Mouse (Mus musculus) heart, embryonic 14.5 days (tissue): ENCODE data around the gene Trim26. TPM values are rescaled to one million over a fixed set of nuclear protein-coding genes. Genes with fewer than 3 reads are reported as not detected.

Experiments used
- ATAC-seq: fragments of 200-750 bp; cut with Nextera tagmentation; 2 replicates; pipeline ENCODE4 v1.8.0; 2017; ENCODE audit warnings: low read depth, moderate TSS enrichment; ENCODE audit not compliant: insufficient number of reproducible peaks, insufficient read depth, low FRiP score
- H3K27ac ChIP-seq, 2 experiments: fragments of 200-500 bp in 1 of 2; fragments of 300-500 bp in 1 of 2; sonication (generic) in 1 of 2; replicated peaks in 1 of 2; 2 replicates each; pipeline ENCODE4 v1.5.1; 2012 to 2014; ENCODE audit warnings: low read depth in 2 of 2, low read length in 2 of 2, control low read depth in 1 of 2, mild to moderate bottlenecking in 1 of 2, mixed read lengths in 1 of 2; ENCODE audit not compliant: control insufficient read depth in 1 of 2, insufficient read depth in 1 of 2
- H3K27me3 ChIP-seq: fragments of 300-500 bp; sonication (generic); 2 replicates; pipeline ENCODE4 v1.6.1; 2014; ENCODE audit warnings: mild to moderate bottlenecking, low read length, control low read depth; ENCODE audit not compliant: control insufficient read depth, insufficient read depth
- H3K36me3 ChIP-seq: fragments of 300-500 bp; sonication (generic); 2 replicates; pipeline ENCODE4 v1.6.1; 2014; ENCODE audit warnings: mild to moderate bottlenecking, control low read depth, low read length, mixed read lengths; ENCODE audit not compliant: control insufficient read depth, insufficient read depth
- H3K4me1 ChIP-seq, 2 experiments: fragments of 200-500 bp in 1 of 2; fragments of 300-500 bp in 1 of 2; sonication (generic) in 1 of 2; 2 replicates each; pipeline ENCODE4 v1.6.1; 2012 to 2014; ENCODE audit warnings: low read length in 2 of 2, control low read depth in 1 of 2, mixed read lengths in 1 of 2; ENCODE audit not compliant: control insufficient read depth in 2 of 2, insufficient read depth in 2 of 2
- H3K4me2 ChIP-seq: fragments of 300-500 bp; sonication (generic); 2 replicates; pipeline ENCODE4 v1.6.1; 2014; ENCODE audit warnings: mild to moderate bottlenecking, low read length
- H3K4me3 ChIP-seq, 2 experiments: fragments of 200-500 bp in 1 of 2; fragments of 300-500 bp in 1 of 2; sonication (generic) in 1 of 2; 2 replicates each; pipeline ENCODE4 v1.5.1; 2012 to 2014; ENCODE audit warnings: low read length in 2 of 2, mild to moderate bottlenecking in 2 of 2, control low read depth in 1 of 2, low read depth in 1 of 2, moderate library complexity in 1 of 2; ENCODE audit not compliant: control insufficient read depth in 1 of 2, insufficient read depth in 1 of 2
- H3K9ac ChIP-seq: fragments of 300-500 bp; sonication (generic); 2 replicates; pipeline ENCODE4 v1.6.1; 2014; ENCODE audit warnings: mild to moderate bottlenecking, low read length
- H3K9me3 ChIP-seq: fragments of 300-500 bp; sonication (generic); 2 replicates; pipeline ENCODE4 v1.6.1; 2016; ENCODE audit warnings: low read length, control low read depth; ENCODE audit not compliant: control insufficient read depth
- WGBS: fragments of 180-500 bp; shearing (Covaris S2); extraction: QIAGEN DNeasy Blood & Tissue Kit; methylation state at CpG from one replicate; pipeline ENCODE4 v1.1.7; 2014; 5-methylcytosine and 5-hydroxymethylcytosine counted together
- polyA plus RNA-seq: library from polyadenylated mRNA; unstranded; fragments of >200 nt; fragmentation: Nextera tagmentation; extraction: Ambion mirVana; gene quantifications from 2 replicates; pipeline ENCODE4 v1.2.1, GENCODE M21; 2014

Gene Trim26
- polyA plus RNA-seq, 1 experiment from 2014 or later, result 18.8 TPM

DNA sequence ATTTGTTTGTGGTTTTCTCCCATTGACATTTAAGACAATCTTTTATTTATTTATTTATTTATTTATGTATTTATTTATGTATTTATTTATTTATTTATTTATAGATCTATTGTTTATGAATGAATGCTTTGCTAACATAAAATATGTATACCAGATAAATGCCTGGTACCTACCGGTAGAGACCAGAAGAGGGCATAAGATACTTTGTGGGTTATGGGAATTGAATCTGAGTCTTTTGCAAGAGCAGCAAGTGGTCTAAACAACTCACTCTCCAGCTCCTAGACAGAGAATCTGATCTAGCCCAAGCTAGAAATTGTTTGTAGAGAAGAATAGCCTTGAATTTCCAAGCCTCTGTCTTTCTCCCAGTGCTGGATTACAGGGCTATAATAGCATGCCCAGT lies 63.8 kb downstream of the Trim26 start:
- no peaks in the 10 kb centered on the region for H3K4me1 ChIP-seq
- ATAC-seq, result no peak
- no peak overlapping the region for H3K4me3 ChIP-seq
- H3K9ac ChIP-seq, result no peak overlapping the region
- H3K27me3 ChIP-seq, result no peaks in the 10 kb centered on the region
- H3K27ac ChIP-seq, result no peak overlapping the region
- no peaks in the 10 kb centered on the region for H3K9me3 ChIP-seq
- no peak overlapping the region for H3K4me2 ChIP-seq
- WGBS, result 19% methylated on average over 1 of the region's 1 CpGs
- H3K36me3 ChIP-seq, result no peaks in the 10 kb centered on the region

- WGBS, result 62% methylated on average over 3 of the region's 3 CpGs
- Histone ChIP-seq H3K9ac (no peak overlapping the region), H3K9me3 (no peaks in the 10 kb centered on the region), H3K4me2 (no peak overlapping the region), H3K4me3 (no peak overlapping the region), H3K27ac (no peak overlapping the region), H3K27me3 (no peaks in the 10 kb centered on the region), H3K4me1 (no peaks in the 10 kb centered on the region), H3K36me3 (no peaks in the 10 kb centered on the region)
- no peak for ATAC-seq
Measured at GRCm38 (mm10) chr17:36903651-36904050, 66.7 kb downstream of the Trim26 start.

GRCm38 (mm10) chr17:36908235-36908634 lies 71.3 kb downstream of the Trim26 start:
- no peak for ATAC-seq
- 26% methylated on average over 1 of the region's 1 CpGs for WGBS
- H3K4me2 ChIP-seq, result no peak overlapping the region

More at GRCm38 (mm10) chr17:36908235-36908634, 71.3 kb downstream of the Trim26 start:
- Histone ChIP-seq H3K27ac (no peak overlapping the region), H3K4me1 (no peaks in the 10 kb centered on the region), H3K36me3 (no peaks in the 10 kb centered on the region), H3K9ac (no peak overlapping the region), H3K9me3 (no peaks in the 10 kb centered on the region), H3K4me3 (no peak overlapping the region), H3K27me3 (peaks cover 9% of the 10 kb centered on the region; the same call in 1 of the 2 replicates)

Other genes starting within 250 kb of the Trim26 start
- gene H2-M9, start 194.5 kb upstream of the Trim26 start, polyA plus RNA-seq, result not detected in 2 replicates
- not detected in 2 replicates for gene H2-M1, start 164.9 kb upstream of the Trim26 start, polyA plus RNA-seq
- gene H2-M10.5, start 64.2 kb upstream of the Trim26 start, polyA plus RNA-seq, result not detected in 2 replicates
- not detected in 2 replicates for gene H2-M10.6, start 25.0 kb upstream of the Trim26 start, polyA plus RNA-seq
- gene Trim15, start 30.1 kb downstream of the Trim26 start, polyA plus RNA-seq, result 0.19 TPM in 1 of 2 replicates, not detected in the other
- 4.7 and 6.8 TPM in 2 replicates for gene Trim10, start 32.4 kb downstream of the Trim26 start, polyA plus RNA-seq
- not detected in 2 replicates for gene Trim40, start 53.0 kb downstream of the Trim26 start, polyA plus RNA-seq
- not detected in 2 replicates for gene Trim31, start 61.0 kb downstream of the Trim26 start, polyA plus RNA-seq
- 0.24 and 0.45 TPM in 2 replicates for gene Rnf39, start 105.8 kb downstream of the Trim26 start, polyA plus RNA-seq
- gene Ppp1r11, start 114.6 kb downstream of the Trim26 start, polyA plus RNA-seq, result 95.7 and 98.4 TPM in 2 replicates
- gene Znrd1, start 121.4 kb downstream of the Trim26 start, polyA plus RNA-seq, result 42.0 and 43.9 TPM in 2 replicates
- 8.1 and 8.6 TPM in 2 replicates for gene Znrd1as, start 121.5 kb downstream of the Trim26 start, polyA plus RNA-seq
- 0.32 TPM in 1 of 2 replicates, not detected in the other for gene 2410137M14Rik, start 144.1 kb downstream of the Trim26 start, polyA plus RNA-seq
- 0.23 and 0.75 TPM in 2 replicates for gene H2-M5, start 152.4 kb downstream of the Trim26 start, polyA plus RNA-seq
- 38.3 and 43.4 TPM in 2 replicates for gene Zfp57, start 164.0 kb downstream of the Trim26 start, polyA plus RNA-seq
- gene Mog, start 186.3 kb downstream of the Trim26 start, polyA plus RNA-seq, result 0.15 TPM in 1 of 2 replicates, not detected in the other
- gene Gabbr1, start 208.8 kb downstream of the Trim26 start, polyA plus RNA-seq, result 3.6 and 8.0 TPM in 2 replicates